Mouse (Mus musculus): Measurements from ENCODE around the gene Cript. TPM values are rescaled to one million over a fixed set of nuclear protein-coding genes. Genes with fewer than 3 reads are reported as not detected.

The Cript gene
- total RNA-seq, 2 experiments from 2014 or later: 51.6 to 95.5 TPM

- no peak for ATAC-seq (replicated peaks; ENCODE audit: low FRiP score, poor library complexity, severe bottlenecking)
Measured at GRCm38 (mm10) chr17:87083671-87084070, 58.3 kb downstream of the Cript start.

Other genes starting within 250 kb of the Cript start
- not detected in 2 replicates for gene Tmem247, start 108.2 kb upstream of the Cript start, total RNA-seq (2015; ENCODE audit: low replicate concordance)
- not detected in 2 replicates for gene Tmem247, start 108.2 kb upstream of the Cript start, total RNA-seq (2017; ENCODE audit: low replicate concordance)
- not detected in 2 replicates for gene Atp6v1e2, start 77.7 kb upstream of the Cript start, total RNA-seq (2015; ENCODE audit: low replicate concordance)
- gene Atp6v1e2, start 77.7 kb upstream of the Cript start, total RNA-seq (2017; ENCODE audit: low replicate concordance): not detected in 2 replicates
- gene Rhoq, start 62.5 kb upstream of the Cript start, total RNA-seq (2015; ENCODE audit: low replicate concordance): 1.7 and 2.5 TPM in 2 replicates
- gene Rhoq, start 62.5 kb upstream of the Cript start, total RNA-seq (2017; ENCODE audit: low replicate concordance): 2.5 and 7.2 TPM in 2 replicates
- gene Pigf, start 144 bp upstream of the Cript start, total RNA-seq (2015; ENCODE audit: low replicate concordance): 11.7 TPM in 1 of 2 replicates, not detected in the other
- 0.42 and 6.1 TPM in 2 replicates for gene Pigf, start 144 bp upstream of the Cript start, total RNA-seq (2017; ENCODE audit: low replicate concordance)
- gene Socs5, start 82.1 kb downstream of the Cript start, total RNA-seq (2015; ENCODE audit: low replicate concordance): 0.58 and 1.9 TPM in 2 replicates
- gene Socs5, start 82.1 kb downstream of the Cript start, total RNA-seq (2017; ENCODE audit: low replicate concordance): 1.2 and 1.3 TPM in 2 replicates
- gene Mcfd2, start 240.4 kb downstream of the Cript start, total RNA-seq (2015; ENCODE audit: low replicate concordance): 7.5 and 14.2 TPM in 2 replicates
- 12.3 and 15.8 TPM in 2 replicates for gene Mcfd2, start 240.4 kb downstream of the Cript start, total RNA-seq (2017; ENCODE audit: low replicate concordance)